Mouse (Mus musculus): ENCODE measurements at regions not wholly inside any gene's neighbourhood (a gene's known extent, or its start where the extent isn't known, plus 50 kb on each side); places are given as distances from the start of the nearest gene placed in this dataset.

GRCm38 (mm10) chr1:4671237-4672019, 136.3 kb upstream of the Gm37988 start:
- intact Hi-C loops (cut with DNase I), result no loop called here
- no peak for DNase-seq (ENCODE audit: low spot score in 2 of 2)

- intact Hi-C loops (cut with DNase I), result no loop called here
These were observed 135.3 kb upstream of the Gm37988 start for GRCm38 (mm10) chr1:4672344-4672743.

GRCm38 (mm10) chr1:4687605-4688004, 120.1 kb upstream of the Gm37988 start:
- intact Hi-C loops (cut with DNase I), result no loop called here
- no peak for DNase-seq (ENCODE audit: low spot score in 2 of 2)

More at GRCm38 (mm10) chr1:4672344-4672743, 135.3 kb upstream of the Gm37988 start:
- DNase-seq (ENCODE audit: low spot score in 2 of 2), result no peak

GRCm38 (mm10) chr1:4689096-4689495, 118.6 kb upstream of the Gm37988 start:
- no peak for DNase-seq (ENCODE audit: low spot score in 2 of 2)
- intact Hi-C loops (cut with DNase I), result no loop called here

DNA sequence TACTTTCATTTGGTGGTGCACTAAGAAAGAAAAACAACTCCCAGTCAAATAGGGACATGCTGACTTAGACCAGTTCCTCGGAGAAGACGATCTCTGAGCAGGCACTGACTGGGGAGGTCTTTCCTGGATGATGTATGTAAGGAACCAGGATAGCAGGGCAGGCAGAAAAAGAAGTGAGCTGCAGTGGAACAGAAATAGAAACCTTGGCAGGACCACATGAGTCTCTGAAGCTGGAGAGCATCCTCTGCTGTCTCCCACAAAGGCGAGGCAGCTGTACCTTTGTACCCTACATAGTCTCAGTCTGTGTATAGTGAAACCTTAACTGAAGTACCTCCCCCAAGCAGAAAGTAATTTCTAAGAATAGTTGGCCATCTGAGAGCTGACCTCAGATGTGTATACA, 104.4 kb upstream of the Gm37988 start:
- intact Hi-C loops (cut with DNase I), result no loop called here
- DNase-seq (ENCODE audit: low spot score in 2 of 2), result peak in 1 of 2 experiments; percentile 15

GRCm38 (mm10) chr1:4706171-4706570, 101.5 kb upstream of the Gm37988 start:
- no peak for DNase-seq (ENCODE audit: low spot score in 2 of 2)
- intact Hi-C loops (cut with DNase I), result no loop called here

DNA sequence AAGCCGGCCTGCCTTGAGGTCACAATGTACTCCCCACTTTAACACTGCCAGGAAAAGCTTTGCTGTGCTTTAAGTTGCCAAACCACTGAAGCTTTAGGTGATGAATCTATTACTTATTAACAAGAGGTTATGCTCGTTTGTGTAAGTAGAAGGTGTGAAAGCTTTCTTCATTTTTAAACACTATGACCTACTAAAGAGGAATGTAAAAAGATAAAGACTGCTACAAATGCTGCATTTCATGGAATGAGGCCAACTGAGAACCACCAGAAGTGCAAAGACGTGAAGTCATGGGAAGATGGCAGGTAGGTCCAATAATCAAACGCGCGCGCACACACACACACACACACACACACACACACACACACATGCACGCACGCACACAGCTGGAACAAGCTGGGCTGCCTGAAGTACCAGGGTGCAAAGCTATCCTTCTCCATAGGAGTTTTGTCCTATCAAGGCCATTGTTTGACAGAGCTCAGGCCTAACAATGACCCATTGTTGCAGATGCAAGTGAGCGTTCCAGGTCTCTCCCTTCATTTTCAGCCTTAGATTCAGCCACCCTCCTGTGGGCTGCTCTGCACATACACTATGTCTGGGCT, 85.3 kb upstream of the Gm37988 start:
- intact Hi-C loops (cut with DNase I), result no loop called here

More for the DNA sequence above, 85.3 kb upstream of the Gm37988 start:
- DNase-seq (ENCODE audit: low spot score in 2 of 2), result no peak
